Mouse (Mus musculus) thymus, postnatal 36 days (tissue): ENCODE results near the gene Capn11.

Experiments used
- DNase-seq, 2 experiments: peaks; one replicate each; pipeline ENCODE4 v3.0.0; 2022; ENCODE audit warnings: mixed read lengths in 2 of 2

The Capn11 gene

GRCm38 (mm10) chr17:45580958-45581477 lies 78.1 kb downstream of the Capn11 start:
- peak in 1 of 2 experiments; percentile 16 for DNase-seq
